Mouse (Mus musculus) stomach, postnatal 0 days (tissue): Measurements from ENCODE around the gene Lage3.

Experiments used
- CTCF ChIP-seq: IDR thresholded peaks from 2 replicates; pipeline ENCODE4 v1.5.1; 2016; ENCODE audit warnings: antibody characterized with exemption, low read depth, mild to moderate bottlenecking, moderate library complexity
- EP300 ChIP-seq: optimal IDR thresholded peaks from 2 replicates; pipeline ENCODE3; 2016; ENCODE audit warnings: antibody characterized with exemption

DNA sequence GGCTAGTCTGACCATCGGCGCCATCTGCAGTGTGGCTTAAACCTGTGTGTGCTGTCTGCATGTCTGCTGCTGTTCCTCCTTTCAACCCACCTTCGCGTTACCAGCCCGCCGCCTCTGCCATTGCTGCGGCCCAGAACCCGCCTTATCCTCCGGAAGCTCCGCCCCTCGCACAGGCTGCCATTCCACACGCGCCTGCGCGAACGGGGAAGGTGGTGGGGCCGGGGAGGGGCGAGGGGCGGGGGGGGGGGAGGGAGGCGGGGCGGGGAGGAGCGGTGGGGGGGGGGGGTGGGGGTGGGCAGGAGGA lies at the start of gene Lage3:
- TF ChIP-seq CTCF (no peak), EP300 (no peak)
